Mouse (Mus musculus) heart, adult 2 months (tissue): Measurements from ENCODE around the gene Vmn1r174. TPM values are rescaled to one million over a fixed set of nuclear protein-coding genes. Genes with fewer than 3 reads are reported as not detected.
"Not testable (repeated sequence)": the region's sequence is repeated elsewhere in the genome, so short reads cannot be mapped to it uniquely, and the experiment has no call there.

ENCODE experiments used
- DNase-seq, 2 experiments: peaks; one replicate each; pipeline ENCODE4 v3.0.0; 2021
- H3K27ac ChIP-seq: fragments of 200-600 bp; 2 replicates; pipeline ENCODE4 v1.8.1; 2022
- H3K27me3 ChIP-seq: fragments of 200-500 bp; 2 replicates; pipeline ENCODE4 v1.6.1; 2012; ENCODE audit warnings: mild to moderate bottlenecking, low read length, inconsistent platforms, mixed read lengths; ENCODE audit not compliant: control insufficient read depth, insufficient read depth
- H3K36me3 ChIP-seq: fragments of 200-500 bp; 2 replicates; pipeline ENCODE4 v1.6.1; 2012; ENCODE audit warnings: low read length, inconsistent platforms; ENCODE audit not compliant: control insufficient read depth, insufficient read depth
- H3K4me1 ChIP-seq: fragments of 200-500 bp; 2 replicates; pipeline ENCODE4 v1.6.1; 2011; ENCODE audit warnings: low read length; ENCODE audit not compliant: control insufficient read depth, insufficient read depth
- H3K4me3 ChIP-seq: fragments of 200-600 bp; 2 replicates; pipeline ENCODE4 v1.8.1; 2022
- H3K79me2 ChIP-seq: fragments of 200-500 bp; replicated peaks from 2 replicates; pipeline ENCODE4 v1.6.1; 2012; ENCODE audit warnings: mild to moderate bottlenecking, inconsistent platforms, low read length, moderate library complexity, mixed read lengths; ENCODE audit not compliant: control insufficient read depth, insufficient read depth
- H3K9ac ChIP-seq: fragments of 200-500 bp; 2 replicates; pipeline ENCODE4 v1.6.1; 2012; ENCODE audit warnings: low read depth, mild to moderate bottlenecking, control low read depth, inconsistent platforms, low read length, mixed read lengths
- EP300 ChIP-seq: fragments of 200-500 bp; IDR thresholded peaks from 2 replicates; pipeline ENCODE4 v1.6.1; 2011; ENCODE audit warnings: low read depth, low read length, control low read depth; ENCODE audit not compliant: insufficient read depth
- WGBS: fragments of 180-500 bp; shearing (Covaris S2); methylation state at CpG from one replicate; pipeline ENCODE4 v1.1.7; 2018; 5-methylcytosine and 5-hydroxymethylcytosine counted together
- intact Hi-C: fragments of 180-260 bp; cut with DNase I; formaldehyde crosslinking; loops from one replicate; pipeline ENCODE4 v1.15.1; 2025
- long read RNA-seq: library from polyadenylated mRNA; stranded (forward); transcript quantifications from one replicate; pipeline ENCODE4 v2.0.0, GENCODE M21; 2021
- polyA plus RNA-seq: library from polyadenylated mRNA; depleted of rRNA; stranded (reverse); fragments of >200 nt; gene quantifications from 2 replicates; pipeline ENCODE4 v1.2.3, GENCODE M21; 2012; rRNA removed
- total RNA-seq, 2 experiments: library from RNA; stranded (reverse); gene quantifications; 2 replicates each; pipeline ENCODE4 v1.2.3; 2021

Vmn1r174 gene
- total RNA-seq = not detected
- polyA plus RNA-seq = not detected in 2 replicates
- long read RNA-seq = 0 reads

- 34% methylated on average over 1 of the region's 1 CpGs for WGBS
- intact Hi-C loops, DNase-seq: not testable (repeated sequence)
Measured at GRCm38 (mm10) chr7:23751970-23752369, at the start of gene Vmn1r174. Gene Vmn1r174 (plus strand): TSS chr7:23752270.

GRCm38 (mm10) chr7:23784526-23784925, 32.5 kb downstream of the Vmn1r174 start:
- intact Hi-C loops = no loop called here
- Histone ChIP-seq H3K9ac (no peak overlapping the region), H3K79me2 (no peaks in the 10 kb centered on the region), H3K27ac (no peak overlapping the region), H3K4me1 (no peaks in the 10 kb centered on the region), H3K4me3 (no peak overlapping the region), H3K27me3 (no peaks in the 10 kb centered on the region), H3K36me3 (no peaks in the 10 kb centered on the region)
- DNase-seq = no peak
- no peak for TF ChIP-seq EP300
- WGBS = 72% methylated on average over 6 of the region's 6 CpGs

More at GRCm38 (mm10) chr7:23751970-23752369, at the start of gene Vmn1r174:
- H3K36me3 ChIP-seq, H3K27ac ChIP-seq, H3K4me3 ChIP-seq, H3K9ac ChIP-seq, H3K27me3 ChIP-seq, H3K79me2 ChIP-seq, H3K4me1 ChIP-seq: not testable (repeated sequence)

GRCm38 (mm10) chr7:23810543-23810942, 58.5 kb downstream of the Vmn1r174 start, which contains the start of gene Vmn1r175:
Gene Vmn1r175 (minus strand): TSS chr7:23810643.
- DNase-seq, H3K4me3 ChIP-seq, intact Hi-C loops, H3K79me2 ChIP-seq, H3K27ac ChIP-seq, H3K36me3 ChIP-seq, H3K4me1 ChIP-seq, H3K9ac ChIP-seq, H3K27me3 ChIP-seq: not testable (repeated sequence)

Other genes with a start within 250 kb of the Vmn1r174 start
- not detected for gene Vmn1r167, start 245.1 kb upstream of the Vmn1r174 start, total RNA-seq
- gene Vmn1r167, start 245.1 kb upstream of the Vmn1r174 start, polyA plus RNA-seq = not detected in 2 replicates
- gene Vmn1r168, start 212.5 kb upstream of the Vmn1r174 start, total RNA-seq = not detected
- not detected in 2 replicates for gene Vmn1r168, start 212.5 kb upstream of the Vmn1r174 start, polyA plus RNA-seq
- not detected for gene Vmn1r169, start 176.7 kb upstream of the Vmn1r174 start, total RNA-seq
- not detected in 2 replicates for gene Vmn1r169, start 176.7 kb upstream of the Vmn1r174 start, polyA plus RNA-seq
- gene Vmn1r170, start 146.1 kb upstream of the Vmn1r174 start, total RNA-seq = not detected
- gene Vmn1r170, start 146.1 kb upstream of the Vmn1r174 start, polyA plus RNA-seq = not detected in 2 replicates
- gene Vmn1r171, start 121.5 kb upstream of the Vmn1r174 start, total RNA-seq = not detected
- gene Vmn1r171, start 121.5 kb upstream of the Vmn1r174 start, polyA plus RNA-seq = not detected in 2 replicates
- not detected for gene Vmn1r172, start 94.0 kb upstream of the Vmn1r174 start, total RNA-seq
- not detected in 2 replicates for gene Vmn1r172, start 94.0 kb upstream of the Vmn1r174 start, polyA plus RNA-seq
- not detected for gene Vmn1r173, start 51.6 kb upstream of the Vmn1r174 start, total RNA-seq
- gene Vmn1r173, start 51.6 kb upstream of the Vmn1r174 start, polyA plus RNA-seq = not detected in 2 replicates
- gene Vmn1r175, start 58.4 kb downstream of the Vmn1r174 start, total RNA-seq = not detected
- not detected in 2 replicates for gene Vmn1r175, start 58.4 kb downstream of the Vmn1r174 start, polyA plus RNA-seq
- gene Vmn1r176, start 85.1 kb downstream of the Vmn1r174 start, total RNA-seq = not detected
- gene Vmn1r176, start 85.1 kb downstream of the Vmn1r174 start, polyA plus RNA-seq = not detected in 2 replicates
- gene Vmn1r177, start 114.2 kb downstream of the Vmn1r174 start, total RNA-seq = not detected
- gene Vmn1r177, start 114.2 kb downstream of the Vmn1r174 start, polyA plus RNA-seq = not detected in 2 replicates
- gene Vmn1r178, start 139.7 kb downstream of the Vmn1r174 start, total RNA-seq = not detected
- not detected in 2 replicates for gene Vmn1r178, start 139.7 kb downstream of the Vmn1r174 start, polyA plus RNA-seq
- gene Vmn1r179, start 174.7 kb downstream of the Vmn1r174 start, total RNA-seq = not detected
- gene Vmn1r179, start 174.7 kb downstream of the Vmn1r174 start, polyA plus RNA-seq = not detected in 2 replicates
- gene Vmn1r180, start 198.4 kb downstream of the Vmn1r174 start, total RNA-seq = not detected
- not detected in 2 replicates for gene Vmn1r180, start 198.4 kb downstream of the Vmn1r174 start, polyA plus RNA-seq
- gene Vmn1r181, start 222.3 kb downstream of the Vmn1r174 start, total RNA-seq = not detected
- not detected in 2 replicates for gene Vmn1r181, start 222.3 kb downstream of the Vmn1r174 start, polyA plus RNA-seq
- gene V1rd19, start 249.4 kb downstream of the Vmn1r174 start, total RNA-seq = not detected
- gene V1rd19, start 249.4 kb downstream of the Vmn1r174 start, polyA plus RNA-seq = not detected in 2 replicates